Comparison of ENCODE assay signal across 8 mouse cellular contexts in the genomic region with DNA sequence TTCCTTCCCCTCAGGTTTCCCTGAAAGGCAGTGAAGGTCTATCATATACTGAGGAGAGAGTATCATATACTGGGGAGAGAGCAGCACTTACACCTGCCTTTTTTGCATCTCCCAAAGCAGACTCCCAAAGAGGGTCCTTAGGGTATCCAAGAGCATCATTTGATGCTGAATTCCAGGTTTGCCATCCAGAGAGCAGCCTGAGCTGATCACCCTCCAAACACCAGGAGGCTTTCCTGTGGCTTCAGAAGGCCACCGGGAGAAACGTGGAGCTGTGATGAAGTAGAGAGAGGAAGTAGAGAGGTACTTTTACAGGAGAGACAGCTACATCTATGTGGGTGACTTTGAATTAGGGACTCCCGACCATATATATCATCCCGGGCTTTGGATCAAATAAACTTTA. TPM values are rescaled to one million over a fixed set of nuclear protein-coding genes. Genes with fewer than 3 reads are reported as not detected.
DNase-seq lines count a peak whose midpoint lies in the region; ATAC-seq and TF ChIP-seq lines count a peak whose summit lies in the region.

No protein-coding gene starts in this region.

- 30% methylated on average over 4 of the region's 4 CpGs for WGBS in kidney, embryonic 16.5 days
- 8% methylated on average over 4 of the region's 4 CpGs for WGBS in embryonic facial prominence, embryonic 12.5 days
- 33% methylated on average over 4 of the region's 4 CpGs for WGBS in intestine, embryonic 15.5 days
- 9% methylated on average over 4 of the region's 4 CpGs for WGBS in midbrain, postnatal 0 days

- no peak for TF ChIP-seq CTCF in midbrain, postnatal 0 days (IDR thresholded peaks at IDR 0.05)

- ATAC-seq in kidney, embryonic 16.5 days (ENCODE audit: low FRiP score, low TSS enrichment): no peak
- ATAC-seq in embryonic facial prominence, embryonic 12.5 days (ENCODE audit: insufficient number of reproducible peaks, insufficient read depth, low FRiP score, low TSS enrichment): no peak
- ATAC-seq in intestine, embryonic 15.5 days: no peak
- no peak for ATAC-seq in midbrain, postnatal 0 days (ENCODE audit: low FRiP score)

- peaks cover 39% of the 10 kb centered on the region for H3K4me1 ChIP-seq in kidney, embryonic 16.5 days (ENCODE audit: insufficient read depth, low read length)
- peaks cover 37% of the 10 kb centered on the region for H3K4me1 ChIP-seq in embryonic facial prominence, embryonic 12.5 days
- H3K4me1 ChIP-seq in intestine, embryonic 15.5 days (replicated peaks): peaks cover 22% of the 10 kb centered on the region
- H3K4me1 ChIP-seq in midbrain, postnatal 0 days (ENCODE audit: insufficient read depth, low read length): peaks cover 11% of the 10 kb centered on the region; the same call in 1 of the 2 replicates

- H3K4me2 ChIP-seq in kidney, embryonic 16.5 days (replicated peaks; ENCODE audit: low read depth, low read length): peak overlapping the region; percentile 97
- peak overlapping the region; percentile 98 for H3K4me2 ChIP-seq in embryonic facial prominence, embryonic 12.5 days (replicated peaks)
- peak overlapping the region; percentile 93 for H3K4me2 ChIP-seq in intestine, embryonic 15.5 days (replicated peaks)
- peak overlapping the region; percentile 97 for H3K4me2 ChIP-seq in midbrain, postnatal 0 days (ENCODE audit: low read depth, low read length, poor library complexity, severe bottlenecking)

- H3K36me3 ChIP-seq in kidney, embryonic 16.5 days (ENCODE audit: insufficient read depth, low read length): no peaks in the 10 kb centered on the region
- no peaks in the 10 kb centered on the region for H3K36me3 ChIP-seq in embryonic facial prominence, embryonic 12.5 days
- no peaks in the 10 kb centered on the region for H3K36me3 ChIP-seq in intestine, embryonic 15.5 days
- no peaks in the 10 kb centered on the region for H3K36me3 ChIP-seq in midbrain, postnatal 0 days (ENCODE audit: insufficient read depth, low read length)

- H3K27ac ChIP-seq in kidney, embryonic 16.5 days (ENCODE audit: low read length): no peak overlapping the region
- H3K27ac ChIP-seq in embryonic facial prominence, embryonic 12.5 days: no peak overlapping the region
- H3K27ac ChIP-seq in intestine, embryonic 15.5 days: no peak overlapping the region
- H3K27ac ChIP-seq in midbrain, postnatal 0 days (ENCODE audit: low read depth, low read length): peak overlapping the region; percentile 34; the same call in 1 of the 2 replicates

- H3K9ac ChIP-seq in kidney, embryonic 16.5 days (replicated peaks; ENCODE audit: low read length): peak overlapping the region; percentile 74
- peak overlapping the region; percentile 72; the same call in 1 of the 2 replicates for H3K9ac ChIP-seq in embryonic facial prominence, embryonic 12.5 days
- peak overlapping the region; percentile 68; the same call in 1 of the 2 replicates for H3K9ac ChIP-seq in intestine, embryonic 15.5 days
- H3K9ac ChIP-seq in midbrain, postnatal 0 days (replicated peaks; ENCODE audit: low read length, poor library complexity, severe bottlenecking): peak overlapping the region; percentile 90

- H3K9me3 ChIP-seq in kidney, embryonic 16.5 days (ENCODE audit: low read length): no peaks in the 10 kb centered on the region
- H3K9me3 ChIP-seq in embryonic facial prominence, embryonic 12.5 days: no peaks in the 10 kb centered on the region
- no peaks in the 10 kb centered on the region for H3K9me3 ChIP-seq in intestine, embryonic 15.5 days
- H3K9me3 ChIP-seq in midbrain, postnatal 0 days (ENCODE audit: low read length): no peaks in the 10 kb centered on the region

- DNase-seq in kidney, postnatal 25 days: no peak
- no peak for DNase-seq in midbrain, postnatal 0 days (ENCODE audit: low spot score)
- no peak for DNase-seq in cerebellum, adult 11 months
- DNase-seq in embryo, embryonic 10.5 days (ENCODE audit: low spot score): no peak
- DNase-seq in left cerebral cortex, postnatal 14 days (ENCODE audit: low spot score in 2 of 2): no peak

- H3K27me3 ChIP-seq in kidney, embryonic 16.5 days (ENCODE audit: insufficient read depth, low read length): no peaks in the 10 kb centered on the region; the same call in 1 of the 2 replicates
- no peaks in the 10 kb centered on the region for H3K27me3 ChIP-seq in embryonic facial prominence, embryonic 12.5 days
- H3K27me3 ChIP-seq in intestine, embryonic 15.5 days (replicated peaks): no peaks in the 10 kb centered on the region
- H3K27me3 ChIP-seq in midbrain, postnatal 0 days (ENCODE audit: insufficient read depth, low read length): no peaks in the 10 kb centered on the region

- peak overlapping the region; percentile 59 for H3K4me3 ChIP-seq in kidney, embryonic 16.5 days (ENCODE audit: low read length)
- H3K4me3 ChIP-seq in embryonic facial prominence, embryonic 12.5 days: peak overlapping the region; percentile 58
- peak overlapping the region; percentile 66 for H3K4me3 ChIP-seq in intestine, embryonic 15.5 days (replicated peaks)
- peak overlapping the region; percentile 62 for H3K4me3 ChIP-seq in midbrain, postnatal 0 days (ENCODE audit: low read depth, low read length)

- intact Hi-C loops in left cerebral cortex, postnatal 14 days (cut with DNase I): no loop called here

RNA-seq across cellular contexts. Expression of a gene that starts 3.1 kb away (rescaled TPM):
- polyA plus RNA-seq in kidney, embryonic 16.5 days (2015; fragmentation: Nextera tagmentation; extraction: Ambion mirVana): 21.4 and 22.9 TPM in 2 replicates
- polyA plus RNA-seq in embryonic facial prominence, embryonic 12.5 days (2016; fragmentation: Nextera tagmentation; extraction: Ambion mirVana): 30.3 and 30.8 TPM in 2 replicates
- 31.9 and 34.4 TPM in 2 replicates for polyA plus RNA-seq in intestine, embryonic 15.5 days (2015; fragmentation: Nextera tagmentation; extraction: Ambion mirVana)
- 15.7 and 20.8 TPM in 2 replicates for total RNA-seq in midbrain, postnatal 0 days (2014; rRNA removed)
- polyA plus RNA-seq in midbrain, postnatal 0 days (2015; fragmentation: Nextera tagmentation; extraction: Ambion mirVana): 27.3 and 27.5 TPM in 2 replicates
- total RNA-seq in left cerebral cortex, postnatal 14 days (2021): 10 to 100 TPM; 12.2 to 13.8 TPM

RNA-seq across cellular contexts. Expression of a gene that starts 48.3 kb away (rescaled TPM):
- 64.1 and 68.0 TPM in 2 replicates for polyA plus RNA-seq in kidney, embryonic 16.5 days (2015; fragmentation: Nextera tagmentation; extraction: Ambion mirVana)
- polyA plus RNA-seq in embryonic facial prominence, embryonic 12.5 days (2016; fragmentation: Nextera tagmentation; extraction: Ambion mirVana): 41.4 and 45.3 TPM in 2 replicates
- polyA plus RNA-seq in intestine, embryonic 15.5 days (2015; fragmentation: Nextera tagmentation; extraction: Ambion mirVana): 41.8 and 46.8 TPM in 2 replicates
- total RNA-seq in midbrain, postnatal 0 days (2014; rRNA removed): 33.7 and 53.9 TPM in 2 replicates
- polyA plus RNA-seq in midbrain, postnatal 0 days (2015; fragmentation: Nextera tagmentation; extraction: Ambion mirVana): 55.9 and 59.6 TPM in 2 replicates
- 10 to 100 TPM; 92.6 to 92.9 TPM for total RNA-seq in left cerebral cortex, postnatal 14 days (2021)
